Mouse (Mus musculus) kidney, postnatal 14 days (tissue): ENCODE measurements around the gene Cyp24a1.

Experiments used
- DNase-seq: peaks from one replicate; pipeline ENCODE4 v3.0.0; 2022; ENCODE audit warnings: mixed read lengths

Cyp24a1 gene

GRCm38 (mm10) chr2:170436204-170436603 is 60.7 kb downstream of the Cyp24a1 start:
- no peak for DNase-seq
